Mouse (Mus musculus) lung, adult 2 months (tissue): Measurements from ENCODE around the gene Nup210.
"Not testable (repeated sequence)": the region's sequence is repeated elsewhere in the genome, so short reads cannot be mapped to it uniquely, and the experiment has no call there.

Experiments used
- CTCF ChIP-seq: fragments of 200-500 bp; IDR thresholded peaks from 2 replicates; pipeline ENCODE4 v1.5.1; 2011; ENCODE audit warnings: mild to moderate bottlenecking, low read length, control low read depth; ENCODE audit not compliant: insufficient read depth
- POLR2A ChIP-seq: fragments of 200-500 bp; IDR thresholded peaks from 2 replicates; pipeline ENCODE4 v1.6.1; 2011; ENCODE audit warnings: low read depth, mild to moderate bottlenecking, control low read depth, low read length, borderline replicate concordance; ENCODE audit errors: extremely low read depth

- TF ChIP-seq CTCF, POLR2A: not testable (repeated sequence)
Observed at GRCm38 (mm10) chr6:91103421-91103820, 13.2 kb downstream of the Nup210 start.
